Mouse (Mus musculus) cerebellum, adult 9-11 months (tissue): ENCODE data around the gene Cdhr4.

ENCODE experiments used
- DNase-seq: peaks from one replicate; pipeline ENCODE4 v3.0.0; 2022

The Cdhr4 gene

GRCm38 (mm10) chr9:107975399-107976386, 16.6 kb upstream of the Cdhr4 start, which contains the start of gene Uba7:
Gene Uba7 (plus strand): TSS chr9:107975505.
- no peak for DNase-seq

GRCm38 (mm10) chr9:107978815-107979214, 13.5 kb upstream of the Cdhr4 start:
- no peak for DNase-seq

GRCm38 (mm10) chr9:107981684-107982605, 10.4 kb upstream of the Cdhr4 start:
- DNase-seq, result no peak

- no peak for DNase-seq
Observed at GRCm38 (mm10) chr9:107982681-107983346, 9.5 kb upstream of the Cdhr4 start, which contains the start of gene Gm20661. Gene Gm20661 (plus strand): TSS chr9:107983058.

GRCm38 (mm10) chr9:107983421-107983890, 8.8 kb upstream of the Cdhr4 start:
- peak; percentile 33 for DNase-seq

- DNase-seq, result no peak
Observed at GRCm38 (mm10) chr9:107984052-107984753, 8.1 kb upstream of the Cdhr4 start.

GRCm38 (mm10) chr9:107984754-107985055, 7.6 kb upstream of the Cdhr4 start:
- no peak for DNase-seq

GRCm38 (mm10) chr9:107985131-107986119, 6.9 kb upstream of the Cdhr4 start, which contains the start of gene Inka1:
Gene Inka1 (minus strand): TSS chr9:107985879.
- peak; percentile 70 for DNase-seq

- peak; percentile 77 for DNase-seq
Observed at GRCm38 (mm10) chr9:107986376-107986775, 5.9 kb upstream of the Cdhr4 start.

- no peak for DNase-seq
Observed at GRCm38 (mm10) chr9:107987950-107988349, 4.3 kb upstream of the Cdhr4 start.

GRCm38 (mm10) chr9:107993013-107993412, 716 bp downstream of the Cdhr4 start:
- DNase-seq, result no peak

GRCm38 (mm10) chr9:107994464-107994863, 2.2 kb downstream of the Cdhr4 start:
- no peak for DNase-seq

- DNase-seq, result no peak
Observed at GRCm38 (mm10) chr9:107995513-107995912, 3.2 kb downstream of the Cdhr4 start.

- DNase-seq, result no peak
Observed at GRCm38 (mm10) chr9:107996049-107996448, 3.8 kb downstream of the Cdhr4 start, which contains the start of gene Gm20662. Gene Gm20662 (plus strand): TSS chr9:107996349.

GRCm38 (mm10) chr9:108001922-108002770, 9.8 kb downstream of the Cdhr4 start, which contains the start of gene Ip6k1:
Gene Ip6k1 (plus strand): TSS chr9:108002501.
- peak; percentile 100 for DNase-seq

- no peak for DNase-seq
Observed at GRCm38 (mm10) chr9:108002778-108003530, 10.7 kb downstream of the Cdhr4 start.

GRCm38 (mm10) chr9:108003531-108003890, 11.2 kb downstream of the Cdhr4 start:
- no peak for DNase-seq

GRCm38 (mm10) chr9:108008041-108008440, 15.7 kb downstream of the Cdhr4 start:
- DNase-seq, result no peak

GRCm38 (mm10) chr9:108010385-108010784, 18.1 kb downstream of the Cdhr4 start:
- DNase-seq, result no peak
